Comparison of ENCODE assay signal across 23 mouse cellular contexts in genomic region chr4:58050276-58050675, GRCm38 (mm10). TPM values are rescaled to one million over a fixed set of nuclear protein-coding genes. Genes with fewer than 3 reads are reported as not detected.
DNase-seq lines count a peak whose midpoint lies in the region; ATAC-seq and TF ChIP-seq lines count a peak whose summit lies in the region.
"Had no signal": no experiment of that assay in that cellular context is flagged by ENCODE, and none has a peak within 500 bp of the region (broad histone marks: within the 10 kb centered on the region; RNA-seq: fewer than 3 reads in every experiment).

No protein-coding gene starts in this region.

- no peak overlapping the region; the same call in 1 of the 2 replicates for H3K27ac ChIP-seq in midbrain, embryonic 14.5 days (replicated peaks; ENCODE audit: low read depth, low read length)
- no peak overlapping the region for H3K27ac ChIP-seq in midbrain, embryonic 11.5 days (ENCODE audit: low read depth, low read length)
- H3K27ac ChIP-seq in gastrocnemius, adult 2 months: no peak overlapping the region
- H3K27ac ChIP-seq: embryonic facial prominence, embryonic 10.5 days; forebrain, embryonic 13.5 days; hindbrain, embryonic 14.5 days had no signal

- no peaks in the 10 kb centered on the region for H3K36me3 ChIP-seq in midbrain, embryonic 14.5 days (ENCODE audit: control insufficient read depth, insufficient read depth, low read length)
- H3K36me3 ChIP-seq in midbrain, embryonic 11.5 days (ENCODE audit: control insufficient read depth, insufficient read depth, low read length): no peaks in the 10 kb centered on the region
- H3K36me3 ChIP-seq: embryonic facial prominence, embryonic 10.5 days had no signal

- no peak for TF ChIP-seq CTCF in gastrocnemius, adult 2 months (IDR thresholded peaks at IDR 0.05)

- no peak overlapping the region for H3K4me2 ChIP-seq in midbrain, embryonic 14.5 days (ENCODE audit: low read length)
- no peak overlapping the region for H3K4me2 ChIP-seq in midbrain, embryonic 11.5 days
- H3K4me2 ChIP-seq: forebrain, embryonic 13.5 days; hindbrain, embryonic 14.5 days had no signal

- intact Hi-C loops in gastrocnemius, adult 2 months (cut with DNase I): no loop called here

- H3K27me3 ChIP-seq in midbrain, embryonic 14.5 days (ENCODE audit: control insufficient read depth, insufficient read depth, low read length): no peaks in the 10 kb centered on the region
- H3K27me3 ChIP-seq in midbrain, embryonic 11.5 days (ENCODE audit: control insufficient read depth, insufficient read depth, low read length): no peaks in the 10 kb centered on the region
- H3K27me3 ChIP-seq: forebrain, embryonic 13.5 days had no signal

- H3K4me3 ChIP-seq in midbrain, embryonic 14.5 days (replicated peaks; ENCODE audit: low read depth, low read length): no peak overlapping the region
- no peak overlapping the region for H3K4me3 ChIP-seq in midbrain, embryonic 11.5 days (ENCODE audit: low read depth, low read length)
- H3K4me3 ChIP-seq in gastrocnemius, adult 2 months: no peak overlapping the region
- H3K4me3 ChIP-seq: embryonic facial prominence, embryonic 10.5 days; forebrain, embryonic 13.5 days had no signal

- 78% methylated on average over 8 of the region's 8 CpGs for WGBS in midbrain, embryonic 14.5 days
- WGBS in midbrain, embryonic 11.5 days: 86% methylated on average over 8 of the region's 8 CpGs

- no peaks in the 10 kb centered on the region for H3K9me3 ChIP-seq in midbrain, embryonic 14.5 days (ENCODE audit: control insufficient read depth, low read length)
- H3K9me3 ChIP-seq in midbrain, embryonic 11.5 days (ENCODE audit: control insufficient read depth, low read length): no peaks in the 10 kb centered on the region
- H3K9me3 ChIP-seq: embryonic facial prominence, embryonic 10.5 days; forebrain, embryonic 13.5 days had no signal

- DNase-seq in midbrain, embryonic 14.5 days: peak; percentile 4
- no peak for DNase-seq in midbrain, embryonic 11.5 days (ENCODE audit: low spot score, missing footprints)
- peak; percentile 14 for DNase-seq in CD4-positive helper T cell, adult 2 months (ENCODE audit: low read depth, low spot score)
- DNase-seq in urinary bladder, adult 2 months (ENCODE audit: low spot score): no peak
- DNase-seq in gastrocnemius, adult 2 months: no peak
- DNase-seq: adrenal gland, postnatal 10 days; B cell, adult 2 months; cerebellum, adult 11-12 months; cerebellum, adult 9-11 months; cerebellum, postnatal 36 days; gastrocnemius, postnatal 25 days; heart, postnatal 10 days; heart, postnatal 4 days had no signal

- no peaks in the 10 kb centered on the region for H3K4me1 ChIP-seq in midbrain, embryonic 14.5 days (ENCODE audit: control insufficient read depth, insufficient read depth, low read length)
- H3K4me1 ChIP-seq in midbrain, embryonic 11.5 days (ENCODE audit: control insufficient read depth, insufficient read depth, low read length): no peaks in the 10 kb centered on the region
- H3K4me1 ChIP-seq: forebrain, embryonic 13.5 days had no signal

- ATAC-seq in midbrain, embryonic 14.5 days (ENCODE audit: low FRiP score, low TSS enrichment): no peak
- no peak for ATAC-seq in midbrain, embryonic 11.5 days (ENCODE audit: low FRiP score)
- ATAC-seq in hematopoietic stem cell, adult 5-6 weeks (replicated peaks in 1 of 2; ENCODE audit: insufficient read depth in 1 of 2, low FRiP score in 2 of 2, low TSS enrichment in 1 of 2, low read depth in 1 of 2, poor library complexity in 2 of 2, severe bottlenecking in 2 of 2): peak; percentile 64 to 69
- ATAC-seq: forebrain, embryonic 13.5 days had no signal

- no peak overlapping the region for H3K9ac ChIP-seq in midbrain, embryonic 14.5 days (replicated peaks; ENCODE audit: low read length)
- H3K9ac ChIP-seq in midbrain, embryonic 11.5 days (ENCODE audit: low read length): no peak overlapping the region
- H3K9ac ChIP-seq: forebrain, embryonic 13.5 days; forebrain, postnatal 0 days; hindbrain, embryonic 14.5 days had no signal

RNA-seq across cellular contexts. Expression of gene Txndc8, which starts 41.4 kb away (rescaled TPM):
- polyA plus RNA-seq in midbrain, embryonic 14.5 days (2014; fragmentation: Nextera tagmentation; extraction: Ambion mirVana): not detected in 2 replicates
- not detected in 2 replicates for polyA plus RNA-seq in midbrain, embryonic 11.5 days (2014; fragmentation: Nextera tagmentation; extraction: Ambion mirVana)
- total RNA-seq in hematopoietic stem cell, adult 5-6 weeks (2017): not detected in 2 replicates
- not detected in 2 replicates for polyA plus RNA-seq in urinary bladder, adult 2 months (2012; rRNA removed)
- total RNA-seq in gastrocnemius, adult 2 months (2021): not detected
- total RNA-seq: adrenal gland, postnatal 10 days; forebrain, postnatal 0 days; gastrocnemius, adult 18-20 months; gastrocnemius, postnatal 25 days; granulocyte monocyte progenitor cell, adult 5-6 weeks; heart, postnatal 10 days; heart, postnatal 4 days; MEL had no signal
- polyA plus RNA-seq: embryonic facial prominence, embryonic 10.5 days; embryonic facial prominence, embryonic 14.5 days; forebrain, embryonic 13.5 days; forebrain, postnatal 0 days; heart, embryonic 14.5 days; hindbrain, embryonic 14.5 days had no signal

Comparison
In these comparisons a context has a peak if more than half of its experiments do, and no peak if none do; other contexts are left out.
1. DNase-seq: peak in midbrain, embryonic 14.5 days (single experiment) and CD4-positive helper T cell, adult 2 months (single experiment); none in midbrain, embryonic 11.5 days (single experiment), urinary bladder, adult 2 months (single experiment) and gastrocnemius, adult 2 months (single experiment).
2. ATAC-seq: peak in hematopoietic stem cell, adult 5-6 weeks (2 of 2); none in midbrain, embryonic 14.5 days (single experiment) and midbrain, embryonic 11.5 days (single experiment).